Comparison of ENCODE assay signal across 9 mouse cellular contexts in genomic region chr7:138907043-138907442, GRCm38 (mm10). TPM values are rescaled to one million over a fixed set of nuclear protein-coding genes. Genes with fewer than 3 reads are reported as not detected.
DNase-seq lines count a peak whose midpoint lies in the region; ATAC-seq and TF ChIP-seq lines count a peak whose summit lies in the region.
"Had no signal": no experiment of that assay in that cellular context is flagged by ENCODE, and none has a peak within 500 bp of the region (broad histone marks: within the 10 kb centered on the region; RNA-seq: fewer than 3 reads in every experiment).

No protein-coding gene starts in this region.

- peaks cover 18% of the 10 kb centered on the region for H3K4me1 ChIP-seq in hindbrain, embryonic 16.5 days (ENCODE audit: control insufficient read depth, insufficient read depth, low read depth, low read length)
- H3K4me1 ChIP-seq in liver, adult 2 months (ENCODE audit: control insufficient read depth, insufficient read depth, low read length), result peaks cover 24% of the 10 kb centered on the region
- H3K4me1 ChIP-seq in midbrain, postnatal 0 days (ENCODE audit: insufficient read depth, low read length), result peaks cover 16% of the 10 kb centered on the region; the same call in 1 of the 2 replicates

- no peak for TF ChIP-seq CTCF in gastrocnemius, adult 2 months (IDR thresholded peaks at IDR 0.05)
- TF ChIP-seq CTCF in liver, adult 2 months (IDR thresholded peaks at IDR 0.05; ENCODE audit: low read depth, low read length), result no peak
- no peak for TF ChIP-seq CTCF in midbrain, postnatal 0 days (IDR thresholded peaks at IDR 0.05)

- WGBS in hindbrain, embryonic 16.5 days, result 11% methylated on average over 7 of the region's 7 CpGs
- WGBS in liver, adult 2 months, result 7% methylated on average over 7 of the region's 7 CpGs
- 8% methylated on average over 7 of the region's 7 CpGs for whole genome bisulfite sequencing in midbrain, postnatal 0 days

- ATAC-seq in hindbrain, embryonic 16.5 days, result no peak
- no peak for ATAC-seq in midbrain, postnatal 0 days (ENCODE audit: low FRiP score)

- H3K36me3 ChIP-seq in hindbrain, embryonic 16.5 days (ENCODE audit: control insufficient read depth, insufficient read depth, low read length), result no peaks in the 10 kb centered on the region
- H3K36me3 ChIP-seq in liver, adult 2 months (ENCODE audit: control insufficient read depth, insufficient read depth, low read length), result peaks cover 2% of the 10 kb centered on the region; the same call in 1 of the 2 replicates
- no peaks in the 10 kb centered on the region for H3K36me3 ChIP-seq in midbrain, postnatal 0 days (ENCODE audit: insufficient read depth, low read length)

- H3K9ac ChIP-seq in hindbrain, embryonic 16.5 days (ENCODE audit: low read depth, low read length), result no peak overlapping the region
- H3K9ac ChIP-seq in liver, adult 2 months (ENCODE audit: low read depth, low read length), result peak overlapping the region; percentile 65
- no peak overlapping the region for H3K9ac ChIP-seq in midbrain, postnatal 0 days (replicated peaks; ENCODE audit: low read length, poor library complexity, severe bottlenecking)

- H3K9me3 ChIP-seq in hindbrain, embryonic 16.5 days (ENCODE audit: control insufficient read depth, low read length), result no peaks in the 10 kb centered on the region
- no peaks in the 10 kb centered on the region for H3K9me3 ChIP-seq in midbrain, postnatal 0 days (ENCODE audit: low read length)

- intact Hi-C loops in left cerebral cortex, postnatal 4 days (cut with DNase I), result no loop called here
- intact Hi-C loops in gastrocnemius, adult 2 months (cut with DNase I), result loop anchor here (5.0 kb wide), 1 partner anchor 40 kb away; no protein-coding TSS in a partner anchor

- peaks cover 29% of the 10 kb centered on the region for H3K79me2 ChIP-seq in liver, adult 2 months (ENCODE audit: control insufficient read depth, insufficient read depth, low read length)

- peak overlapping the region; percentile 42 for H3K4me2 ChIP-seq in hindbrain, embryonic 16.5 days (ENCODE audit: low read length)
- peak overlapping the region; percentile 81 for H3K4me2 ChIP-seq in midbrain, postnatal 0 days (ENCODE audit: low read depth, low read length, poor library complexity, severe bottlenecking)

- no peaks in the 10 kb centered on the region for H3K27me3 ChIP-seq in hindbrain, embryonic 16.5 days (replicated peaks; ENCODE audit: control insufficient read depth, insufficient read depth, low read length)
- H3K27me3 ChIP-seq in liver, adult 2 months (ENCODE audit: control insufficient read depth, insufficient read depth, low read length), result no peaks in the 10 kb centered on the region
- peaks cover 3% of the 10 kb centered on the region; the same call in 1 of the 2 replicates for H3K27me3 ChIP-seq in midbrain, postnatal 0 days (ENCODE audit: insufficient read depth, low read length)

- H3K27ac ChIP-seq in gastrocnemius, adult 2 months, result peak overlapping the region; percentile 93
- H3K27ac ChIP-seq in hindbrain, embryonic 16.5 days (ENCODE audit: low read depth, low read length), result no peak overlapping the region
- H3K27ac ChIP-seq in liver, adult 2 months (replicated peaks; ENCODE audit: insufficient read depth, low read depth, low read length), result peak overlapping the region; percentile 64
- H3K27ac ChIP-seq in midbrain, postnatal 0 days (ENCODE audit: low read depth, low read length), result no peak overlapping the region

- peak; percentile 26 to 59 for DNase-seq in left cerebral cortex, adult 9 months (ENCODE audit: low spot score in 2 of 2)
- no peak for DNase-seq in left cerebral cortex, postnatal 4 days
- peak; percentile 63 for DNase-seq in cerebellum, adult 9-10 months
- peak; percentile 74 for DNase-seq in gastrocnemius, adult 2 months
- peak; percentile 90 for DNase-seq in liver, adult 2 months (ENCODE audit: extremely low read depth, low read depth, low spot score)
- peak; percentile 39 for DNase-seq in midbrain, postnatal 0 days (ENCODE audit: low spot score)
- DNase-seq in spleen, adult 12 weeks (ENCODE audit: low spot score), result no peak

- peak; percentile 39; the same call in 1 of the 2 replicates for TF ChIP-seq POLR2A in liver, adult 2 months (IDR thresholded peaks at IDR 0.05; ENCODE audit: extremely low read depth, insufficient read depth, low read length)

- H3K4me3 ChIP-seq in gastrocnemius, adult 2 months, result peak overlapping the region; percentile 99
- H3K4me3 ChIP-seq in hindbrain, embryonic 16.5 days (ENCODE audit: low read length), result no peak overlapping the region; the same call in 1 of the 2 replicates
- H3K4me3 ChIP-seq in liver, adult 2 months (ENCODE audit: insufficient read depth, low read depth, low read length), result peak overlapping the region; percentile 100
- peak overlapping the region; percentile 21; the same call in 1 of the 2 replicates for H3K4me3 ChIP-seq in midbrain, postnatal 0 days (ENCODE audit: low read depth, low read length)

RNA-seq across cellular contexts. Expression of gene Bnip3, which starts 2.3 kb away (rescaled TPM):
- total RNA-seq in left cerebral cortex, postnatal 4 days (2021), result 10 to 100 TPM; 57.0 to 58.0 TPM
- 100 to 1,000 TPM; 269 to 303 TPM for total RNA-seq in gastrocnemius, adult 2 months (2021)
- 118 and 142 TPM in 2 replicates for polyA plus RNA-seq in hindbrain, embryonic 16.5 days (2015; fragmentation: Nextera tagmentation; extraction: Ambion mirVana)
- 213 and 264 TPM in 2 replicates for total RNA-seq in liver, adult 2 months (2014; rRNA removed)
- polyA plus RNA-seq in liver, adult 2 months (2012; rRNA removed), result 56.7 and 62.0 TPM in 2 replicates
- 227 and 231 TPM in 2 replicates for total RNA-seq in midbrain, postnatal 0 days (2014; rRNA removed)
- 142 and 147 TPM in 2 replicates for polyA plus RNA-seq in midbrain, postnatal 0 days (2015; fragmentation: Nextera tagmentation; extraction: Ambion mirVana)

RNA-seq across cellular contexts. Expression of gene Jakmip3, which starts 33.5 kb away (rescaled TPM):
- 10 to 100 TPM; 42.1 to 42.6 TPM for total RNA-seq in left cerebral cortex, postnatal 4 days (2021)
- total RNA-seq in gastrocnemius, adult 2 months (2021), result under 1 TPM; 0.15 to 0.28 TPM
- polyA plus RNA-seq in hindbrain, embryonic 16.5 days (2015; fragmentation: Nextera tagmentation; extraction: Ambion mirVana), result 11.0 and 12.5 TPM in 2 replicates
- not detected in 2 replicates for total RNA-seq in liver, adult 2 months (2014; rRNA removed)
- polyA plus RNA-seq in liver, adult 2 months (2012; rRNA removed), result 0.02 TPM in 1 of 2 replicates, not detected in the other
- total RNA-seq in midbrain, postnatal 0 days (2014; rRNA removed), result 17.4 and 19.6 TPM in 2 replicates
- polyA plus RNA-seq in midbrain, postnatal 0 days (2015; fragmentation: Nextera tagmentation; extraction: Ambion mirVana), result 8.1 and 8.5 TPM in 2 replicates
- polyA plus RNA-seq: small intestine, adult 2 months had no signal

Comparison
In these comparisons a context has a peak if more than half of its experiments do, and no peak if none do; other contexts are left out.
1. DNase-seq: peak in left cerebral cortex, adult 9 months (2 of 2), cerebellum, adult 9-10 months (single experiment), gastrocnemius, adult 2 months (single experiment), liver, adult 2 months (single experiment) and midbrain, postnatal 0 days (single experiment); none in left cerebral cortex, postnatal 4 days (single experiment) and spleen, adult 12 weeks (single experiment).
2. H3K27ac ChIP-seq: peak in gastrocnemius, adult 2 months (single experiment) and liver, adult 2 months (single experiment); none in hindbrain, embryonic 16.5 days (single experiment) and midbrain, postnatal 0 days (single experiment).
3. RNA of gene Jakmip3, which starts 33.5 kb away (total RNA-seq): 42.1 to 42.6 TPM in left cerebral cortex, postnatal 4 days and 17.4 to 19.6 TPM in midbrain, postnatal 0 days; 0.15 to 0.28 TPM in gastrocnemius, adult 2 months and not detected in liver, adult 2 months; every median in the first group is over 10 times any median in the second.